Mouse (Mus musculus): ENCODE data around the gene Pus1. TPM values are rescaled to one million over a fixed set of nuclear protein-coding genes. Genes with fewer than 3 reads are reported as not detected.

The Pus1 gene
- total RNA-seq (2023; ENCODE audit: inconsistent age) = 31.3 to 38.9 TPM (median 36.5 TPM) in 4 replicates

DNA sequence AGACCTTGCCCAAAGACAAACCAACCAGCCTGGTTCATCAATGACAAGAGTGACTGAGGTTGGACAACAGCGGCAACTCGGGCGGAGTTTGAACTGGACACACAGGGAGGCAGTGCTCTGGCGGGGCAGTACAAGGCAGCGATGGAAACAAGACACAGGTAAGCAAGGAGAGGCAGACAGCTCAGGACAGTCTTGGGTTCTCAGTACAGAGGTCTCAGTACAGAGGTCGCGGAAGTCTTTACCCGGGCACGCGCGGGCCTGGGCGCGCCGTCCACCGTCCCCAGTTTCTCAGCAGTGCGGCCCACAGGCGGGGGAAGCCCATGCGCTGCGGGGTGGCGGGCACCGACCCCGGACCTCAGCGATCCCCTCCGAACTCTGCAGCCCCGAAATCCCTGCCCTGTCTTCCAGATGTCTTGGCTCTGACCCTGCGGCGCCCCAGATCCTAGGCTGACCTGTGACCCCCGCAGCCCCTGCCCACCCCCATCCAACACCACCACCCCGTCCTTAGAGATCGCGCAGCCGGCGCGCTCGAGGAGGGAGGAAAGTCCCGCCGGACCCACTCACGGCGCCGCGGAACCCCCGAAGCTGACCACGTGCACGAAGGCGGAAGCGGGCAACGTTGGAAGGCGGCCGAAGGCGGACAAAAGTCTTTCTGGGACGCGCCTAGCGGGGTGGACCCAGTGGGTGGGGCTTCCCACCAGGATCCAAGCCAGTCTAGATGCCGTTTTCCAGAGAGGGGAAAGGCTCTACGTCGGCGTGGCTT lies at the start of gene Pus1:
TSS of gene Pus1 (minus strand) at position 662 of the 763 bp plus-strand sequence.

DNA sequence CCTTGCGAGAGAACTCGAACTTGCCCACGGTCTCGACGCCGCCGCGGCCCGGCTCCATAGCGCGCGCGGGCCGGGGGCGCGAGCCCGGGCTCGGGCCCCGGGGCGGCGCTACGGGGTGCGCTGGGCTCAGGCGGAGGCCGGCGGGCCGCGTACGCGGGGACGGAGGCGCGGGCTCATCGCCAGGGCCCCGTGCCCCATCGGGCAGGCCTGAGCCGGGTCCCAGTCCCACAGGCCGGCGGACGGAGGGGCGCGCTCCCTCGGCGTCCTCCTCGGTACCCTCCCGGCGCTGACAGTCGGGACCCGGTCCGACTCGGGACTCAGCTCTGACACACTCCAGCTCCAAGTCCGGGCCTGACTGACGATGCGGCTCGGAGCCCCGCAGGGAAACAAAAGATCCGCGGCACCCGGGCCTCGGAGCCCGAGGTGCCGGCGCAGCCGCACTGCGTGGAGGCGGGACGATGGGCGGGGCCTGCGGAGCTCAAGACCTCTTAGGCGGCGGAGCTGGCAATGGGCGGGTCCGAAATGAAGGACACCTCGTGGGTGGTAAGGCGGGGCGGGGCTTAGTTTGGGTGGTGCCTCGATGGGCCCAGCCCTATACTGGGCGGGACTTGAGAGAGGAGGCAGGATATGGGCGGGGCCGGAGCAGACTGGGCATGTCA lies 29.3 kb upstream of the Pus1 start, which contains the start of gene Ulk1:
TSS of gene Ulk1 (minus strand) at position 431 of the 659 bp plus-strand sequence.

DNA sequence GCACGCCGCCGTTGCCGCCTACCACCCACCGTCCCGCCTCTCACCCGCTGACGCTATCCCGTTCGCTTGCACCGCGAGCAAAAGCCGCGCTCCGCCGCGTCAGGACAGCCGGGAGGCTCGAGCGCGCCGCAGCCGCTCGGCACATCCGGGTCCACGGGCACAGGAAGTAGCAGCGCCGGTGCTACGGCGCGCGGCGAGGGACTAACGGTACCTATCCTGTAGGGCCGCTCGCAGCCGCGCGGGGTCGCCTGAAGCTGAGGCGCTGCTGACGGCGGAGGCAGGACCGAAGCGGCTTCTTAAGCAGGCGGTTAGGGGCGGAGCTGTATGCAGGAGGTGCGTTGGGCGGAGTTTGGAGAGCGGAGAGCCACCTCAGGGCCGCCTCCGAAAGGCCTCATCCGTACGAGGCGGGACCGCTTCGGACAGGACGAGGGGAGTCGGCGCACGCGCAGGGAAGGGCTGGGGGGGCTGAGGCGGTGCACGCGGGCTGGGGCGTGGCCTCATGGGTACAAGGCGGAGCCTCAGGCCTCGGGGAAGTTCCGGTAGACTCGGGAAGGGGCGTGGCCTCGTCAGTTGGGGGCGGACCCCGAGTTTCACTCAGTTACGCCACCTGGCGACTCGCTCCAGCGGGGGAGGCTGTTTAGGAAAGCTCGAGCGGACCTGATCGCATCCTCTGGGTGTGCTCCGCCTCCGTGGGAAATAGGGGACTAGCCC lies 9.9 kb downstream of the Pus1 start, which contains the start of gene Ep400:
TSS of gene Ep400 (minus strand) at position 270 of the 711 bp plus-strand sequence.

Other genes starting within 250 kb of the Pus1 start
- not detected in 4 replicates for gene Galnt9, start 236.3 kb downstream of the Pus1 start, total RNA-seq (2023; ENCODE audit: inconsistent age)
- 73.1 to 76.6 TPM (median 74.5 TPM) in 4 replicates for gene Noc4l, start 127.2 kb downstream of the Pus1 start, total RNA-seq (2023; ENCODE audit: inconsistent age)
- 63.2 to 76.4 TPM (median 74.8 TPM) in 4 replicates for gene Ddx51, start 127.2 kb downstream of the Pus1 start, total RNA-seq (2023; ENCODE audit: inconsistent age)
- 209 to 234 TPM (median 216 TPM) in 4 replicates for gene Ep400, start 9.9 kb downstream of the Pus1 start, total RNA-seq (2023; ENCODE audit: inconsistent age)
- 44.5 to 55.9 TPM (median 52.9 TPM) in 4 replicates for gene Ulk1, start 29.4 kb upstream of the Pus1 start, total RNA-seq (2023; ENCODE audit: inconsistent age)
- 21.2 to 25.5 TPM (median 23.0 TPM) in 4 replicates for gene Hscb, start 59.1 kb upstream of the Pus1 start, total RNA-seq (2023; ENCODE audit: inconsistent age)
- gene Chek2, start 59.3 kb upstream of the Pus1 start, total RNA-seq (2023; ENCODE audit: inconsistent age) = 9.6 to 14.5 TPM (median 12.0 TPM) in 4 replicates
- gene Ttc28, start 99.1 kb upstream of the Pus1 start, total RNA-seq (2023; ENCODE audit: inconsistent age) = 24.8 to 30.0 TPM (median 29.0 TPM) in 4 replicates

All from B cell, adult (primary cell).